Mouse (Mus musculus): ENCODE data around the gene Gm20538. TPM values are rescaled to one million over a fixed set of nuclear protein-coding genes. Genes with fewer than 3 reads are reported as not detected.
A peak's percentile ranks its signal among the peaks of the same experiment; 100 is the strongest.

The Gm20538 gene
- total RNA-seq, 2 experiments from 2014 or later, result not detected

- intact Hi-C loops (cut with DNase I), result loop anchor here (5.0 kb wide), 1 partner anchor 170 kb away; no protein-coding TSS in a partner anchor
- no peak for DNase-seq (ENCODE audit: low spot score in 2 of 2)
These were observed 9.9 kb downstream of the Gm20538 start for GRCm38 (mm10) chr19:44542694-44543178.

DNA sequence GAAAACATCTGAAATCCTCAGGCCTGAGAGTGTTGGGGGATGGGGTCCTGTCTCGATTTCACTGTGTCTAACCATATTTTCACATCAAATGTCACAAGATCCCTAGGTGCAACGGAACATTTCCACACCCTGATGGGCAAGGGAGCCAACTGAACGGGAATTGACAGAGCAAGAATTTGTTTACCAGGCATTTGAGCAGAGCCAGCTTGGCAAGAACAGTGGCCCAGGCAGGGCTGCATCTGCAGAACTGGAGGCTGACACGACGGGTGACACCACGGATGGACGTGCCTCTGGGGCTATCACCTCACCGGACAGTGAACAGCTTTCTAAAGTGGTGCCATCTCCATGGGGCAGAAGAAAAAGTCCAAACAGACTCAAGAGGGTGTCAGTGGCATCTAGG is 15.2 kb downstream of the Gm20538 start:
- no peak for DNase-seq (ENCODE audit: low spot score in 2 of 2)
- intact Hi-C loops (cut with DNase I), result loop anchor here (5.0 kb wide), 2 partner anchors 100 to 390 kb away; partner anchors contain the start of gene Bloc1s2

DNA sequence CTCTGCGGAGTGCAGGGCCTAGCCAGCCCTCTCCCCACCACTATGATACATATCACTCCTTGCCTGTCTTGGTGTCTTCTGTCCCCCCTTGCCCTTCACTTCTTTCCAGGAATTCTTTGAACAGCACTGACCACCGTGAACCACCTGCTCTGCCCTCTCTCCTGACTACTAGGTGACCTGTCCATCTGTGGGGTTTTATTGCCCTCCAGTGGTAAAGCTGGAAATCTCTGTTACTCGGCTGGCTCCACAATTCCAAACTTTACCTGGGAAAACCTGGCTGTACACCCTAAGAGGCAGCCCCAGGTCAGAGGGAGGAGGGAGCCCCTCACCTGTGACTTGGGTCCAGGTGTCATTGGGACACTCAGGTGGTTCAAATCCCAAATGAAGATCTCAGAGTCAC is 17.3 kb downstream of the Gm20538 start:
- DNase-seq (ENCODE audit: low spot score in 2 of 2), result no peak
- intact Hi-C loops (cut with DNase I), result loop anchor here (5.0 kb wide), 2 partner anchors 98 to 388 kb away; partner anchors contain the start of gene Bloc1s2

DNA sequence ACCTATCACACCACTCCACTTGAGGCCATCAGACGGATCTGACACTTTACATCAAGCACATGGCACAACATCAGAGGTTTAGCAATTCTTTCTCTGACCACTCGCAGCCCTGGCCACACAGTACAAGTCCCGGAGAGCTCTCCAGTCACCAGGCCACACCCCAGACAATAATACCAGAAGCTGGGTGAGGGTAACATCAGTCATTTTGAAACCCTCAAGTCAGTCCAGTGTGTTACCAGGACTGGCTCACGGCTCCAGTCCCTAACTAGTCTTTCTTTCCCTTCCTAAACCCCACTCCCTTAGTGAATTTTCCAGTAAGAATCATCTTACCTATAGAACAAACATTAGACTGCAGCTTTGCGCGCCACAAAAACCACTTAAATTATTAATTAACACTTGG is 22.6 kb downstream of the Gm20538 start:
- intact Hi-C loops (cut with DNase I), result loop anchor here (5.0 kb wide), 1 partner anchor 58 kb away; no protein-coding TSS in a partner anchor
- DNase-seq (ENCODE audit: low spot score in 2 of 2), result no peak

DNA sequence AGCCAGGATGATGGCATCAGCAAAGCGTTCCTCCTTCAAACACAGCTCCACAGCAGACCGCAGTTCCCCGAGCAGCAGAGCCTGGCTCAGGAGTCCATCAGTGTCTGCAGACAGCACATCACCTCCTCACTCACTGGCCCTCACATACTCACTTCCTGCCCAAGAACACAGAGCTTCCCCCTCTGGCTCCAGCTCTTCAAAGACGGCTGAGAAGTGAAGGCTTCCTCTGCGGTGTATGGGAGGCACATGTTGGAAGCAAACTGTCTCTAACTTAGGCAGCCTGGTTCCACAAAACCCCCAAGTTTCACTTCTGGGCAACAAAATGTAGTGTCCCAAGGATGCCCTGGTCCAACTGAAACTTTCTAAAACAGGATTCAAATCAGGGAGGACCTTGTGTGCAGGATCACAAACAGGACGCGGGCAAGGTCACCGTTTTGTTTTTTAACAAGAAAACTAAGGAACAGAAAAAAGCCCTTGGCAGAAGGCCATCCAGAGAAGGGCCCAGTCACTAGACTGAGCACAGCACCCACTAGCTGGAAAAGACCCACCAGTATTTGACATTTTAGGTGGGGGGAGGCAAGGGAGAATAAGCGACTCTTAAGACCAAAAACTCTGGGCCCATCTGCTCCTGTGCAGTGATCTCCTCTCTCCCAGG is 27.0 kb downstream of the Gm20538 start:
- intact Hi-C loops (cut with DNase I), result no loop called here
- DNase-seq (ENCODE audit: low spot score in 2 of 2), result no peak

- no peak for DNase-seq (ENCODE audit: low spot score in 2 of 2)
These were observed 33.5 kb downstream of the Gm20538 start for GRCm38 (mm10) chr19:44519152-44519551.

DNA sequence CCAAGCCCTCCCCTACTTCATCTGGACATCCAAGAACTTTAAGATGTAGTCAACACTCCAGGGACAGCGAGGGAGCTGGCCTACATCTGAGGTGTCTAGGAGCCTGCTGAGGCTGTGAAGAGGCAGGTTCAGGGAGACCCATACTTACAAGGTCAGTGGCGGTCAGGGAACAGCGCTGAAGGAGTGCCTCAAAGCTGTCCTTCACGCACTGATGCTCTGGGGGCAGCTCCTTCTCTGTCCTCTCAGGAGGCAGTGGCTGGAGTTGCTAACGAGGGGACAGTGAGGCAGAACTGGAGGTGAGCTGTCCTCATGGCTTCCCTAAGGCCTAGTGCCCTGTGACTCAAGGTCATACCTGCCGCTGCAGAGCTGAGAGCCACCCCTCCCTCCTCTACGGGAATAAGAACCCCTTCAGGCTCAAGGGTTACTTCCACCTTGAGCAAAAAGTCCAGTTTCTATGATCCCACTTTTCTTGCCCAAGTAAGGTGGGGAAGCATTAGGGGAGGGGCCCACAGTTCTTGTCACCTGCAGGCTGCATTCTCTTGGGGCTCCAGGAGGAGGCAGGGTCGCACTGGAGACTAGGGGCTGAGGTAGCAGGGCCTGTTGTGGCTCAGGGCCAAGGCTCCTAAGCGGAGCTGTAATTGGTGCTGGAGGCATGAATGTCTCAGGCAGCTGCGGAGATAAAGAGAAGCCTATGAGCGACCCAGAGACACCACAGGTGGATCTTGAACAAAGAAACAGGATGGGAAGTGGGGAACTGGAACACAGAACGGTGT is 34.4 kb downstream of the Gm20538 start:
- intact Hi-C loops (cut with DNase I), result loop anchor here (10.0 kb wide), 1 partner anchor 903 kb away; the partner anchor contains the start of gene Nkx2-3
- no peak for DNase-seq (ENCODE audit: low spot score in 2 of 2)

More at GRCm38 (mm10) chr19:44519152-44519551, 33.5 kb downstream of the Gm20538 start:
- intact Hi-C loops (cut with DNase I), result loop anchor here (10.0 kb wide), 1 partner anchor 904 kb away; the partner anchor contains the start of gene Nkx2-3

- DNase-seq (ENCODE audit: low spot score in 2 of 2), result no peak
- intact Hi-C loops (cut with DNase I), result loop anchor here (10.0 kb wide), 1 partner anchor 901 kb away; the partner anchor contains the start of gene Nkx2-3
These were observed 36.9 kb downstream of the Gm20538 start for GRCm38 (mm10) chr19:44515769-44516168.

DNA sequence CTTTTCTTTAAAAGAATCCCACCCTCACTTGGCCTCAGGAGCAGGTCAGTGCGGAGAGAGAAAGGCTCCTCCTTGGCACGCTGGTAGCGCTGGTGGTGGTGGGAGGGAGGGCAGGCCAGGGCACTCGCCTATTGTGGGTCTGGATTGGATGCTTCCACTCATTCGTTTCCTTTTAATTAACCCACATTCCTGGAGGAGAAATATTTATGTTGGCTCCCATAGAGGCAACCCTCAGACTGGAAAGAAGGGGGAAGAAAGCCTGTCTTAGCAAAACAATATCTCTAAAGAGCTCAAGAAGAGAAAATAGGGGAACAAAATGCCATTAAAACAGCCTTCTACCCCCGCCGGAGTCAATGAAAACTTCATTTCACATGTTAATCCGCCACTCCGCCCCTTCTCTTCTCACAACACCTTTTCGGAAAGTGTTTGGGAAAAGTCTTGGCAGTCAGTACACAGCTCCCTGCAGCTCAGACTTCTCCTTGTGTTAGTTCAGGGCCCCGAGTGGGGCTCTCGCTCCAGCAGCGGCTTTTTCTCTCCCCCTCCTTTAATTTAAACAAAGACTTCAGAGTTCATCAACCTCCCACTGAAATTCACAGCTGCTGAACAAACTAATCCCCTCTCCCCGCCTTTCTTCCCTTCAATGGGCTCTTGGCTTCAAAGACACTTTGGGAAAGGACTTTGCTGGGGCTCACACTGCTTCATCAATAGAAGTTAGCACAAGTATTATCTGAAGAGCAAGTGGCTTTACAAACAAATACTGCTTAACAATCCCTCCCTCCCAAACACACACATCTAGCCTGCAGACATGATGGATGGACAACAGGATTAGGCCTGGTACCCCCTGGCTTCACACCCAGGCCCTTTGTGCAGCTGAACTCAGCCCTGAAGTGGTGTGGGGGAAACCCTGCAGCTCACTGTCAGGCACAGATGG is 37.8 kb downstream of the Gm20538 start:
- DNase-seq (ENCODE audit: low spot score in 2 of 2), result no peak
- intact Hi-C loops (cut with DNase I), result loop anchor here (5.0 to 10.0 kb wide), 2 partner anchors 718 to 900 kb away; partner anchors contain the start of gene Nkx2-3

DNA sequence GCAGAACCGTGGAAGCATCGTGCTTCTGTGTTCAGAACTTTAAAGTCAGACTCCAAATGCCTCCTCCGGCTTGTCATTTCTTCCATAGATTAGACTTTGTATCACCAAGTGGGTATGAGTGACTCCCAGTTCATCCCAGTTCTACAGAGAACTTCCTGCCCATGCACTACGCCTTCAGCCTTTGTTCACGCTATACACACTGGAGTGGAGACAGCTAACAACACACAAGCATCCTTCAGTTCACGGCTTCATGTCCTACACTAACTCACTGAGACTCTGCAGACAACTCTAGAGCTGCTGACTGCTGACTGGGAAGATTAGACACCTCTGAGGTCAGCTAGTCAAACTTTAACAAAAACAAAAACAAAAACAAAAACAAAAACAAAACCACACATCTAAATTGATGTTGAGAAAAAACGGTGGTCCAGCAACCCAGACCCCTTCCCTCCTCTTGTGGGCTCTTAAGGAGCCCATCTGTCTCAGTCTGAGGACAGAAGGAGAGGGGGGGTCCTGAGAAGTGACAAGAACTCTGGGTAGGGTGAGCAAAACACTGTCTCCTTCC is 38.6 kb downstream of the Gm20538 start:
- intact Hi-C loops (cut with DNase I), result loop anchor here (5.0 to 10.0 kb wide), 2 partner anchors 718 to 899 kb away; partner anchors contain the start of gene Nkx2-3

GRCm38 (mm10) chr19:44513054-44513833 is 39.4 kb downstream of the Gm20538 start:
- no peak for DNase-seq (ENCODE audit: low spot score in 2 of 2)
- intact Hi-C loops (cut with DNase I), result loop anchor here (5.0 to 10.0 kb wide), 2 partner anchors 719 to 898 kb away; partner anchors contain the start of gene Nkx2-3

More for the DNA sequence above, 38.6 kb downstream of the Gm20538 start:
- no peak for DNase-seq (ENCODE audit: low spot score in 2 of 2)

DNA sequence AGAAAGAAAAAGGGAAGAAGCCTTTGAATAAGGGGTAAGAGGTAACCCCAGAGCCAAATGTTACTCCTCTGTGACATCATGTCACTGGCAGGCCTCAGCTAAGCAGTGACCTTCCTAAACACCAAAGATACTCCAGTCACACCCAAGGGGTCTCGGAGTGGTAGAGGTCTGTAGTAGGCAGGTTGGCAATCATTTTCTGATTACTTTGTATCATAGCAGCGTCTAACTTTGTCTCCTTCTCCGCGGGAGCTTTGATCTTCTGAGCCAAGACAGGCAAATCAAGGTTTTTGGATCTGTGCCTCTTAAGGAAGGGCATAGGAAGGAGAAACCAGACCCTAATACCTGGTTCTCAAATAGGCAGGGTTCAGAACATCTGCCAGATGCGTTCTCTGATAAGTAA is 40.0 kb downstream of the Gm20538 start:
- intact Hi-C loops (cut with DNase I), result loop anchor here (5.0 to 10.0 kb wide), 2 partner anchors 720 to 898 kb away; partner anchors contain the start of gene Nkx2-3
- no peak for DNase-seq (ENCODE audit: low spot score in 2 of 2)

GRCm38 (mm10) chr19:44511451-44512231 is 41.0 kb downstream of the Gm20538 start:
- DNase-seq (ENCODE audit: low spot score in 2 of 2), result peak; percentile 4 to 9
- intact Hi-C loops (cut with DNase I), result loop anchor here (5.0 to 10.0 kb wide), 2 partner anchors 721 to 897 kb away; partner anchors contain the start of gene Nkx2-3

GRCm38 (mm10) chr19:44510534-44511175 is 42.0 kb downstream of the Gm20538 start:
- no peak for DNase-seq (ENCODE audit: low spot score in 2 of 2)
- intact Hi-C loops (cut with DNase I), result loop anchor here (5.0 to 10.0 kb wide), 2 partner anchors 722 to 896 kb away; partner anchors contain the start of gene Nkx2-3

DNA sequence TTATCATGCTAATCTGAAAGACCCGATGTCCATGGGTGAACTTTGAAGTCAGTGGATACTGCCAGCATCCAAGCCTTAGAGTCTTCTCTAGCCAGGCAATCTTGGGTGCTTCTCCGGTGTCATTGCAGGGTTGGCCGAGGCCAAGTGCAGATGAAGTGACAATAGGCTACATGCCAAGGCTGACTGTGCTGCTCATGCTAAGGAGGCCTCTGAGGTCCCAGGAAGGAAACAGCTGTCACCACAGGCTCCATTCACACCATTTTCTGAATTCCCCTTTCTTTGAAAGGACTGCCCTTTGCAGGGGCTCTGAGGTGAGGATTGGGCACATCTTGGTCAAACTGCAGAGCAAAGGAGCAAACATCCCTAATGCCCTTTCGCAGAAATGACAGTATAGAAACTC is 49.9 kb downstream of the Gm20538 start:
- intact Hi-C loops (cut with DNase I), result no loop called here
- DNase-seq (ENCODE audit: low spot score in 2 of 2), result no peak

- intact Hi-C loops (cut with DNase I), result no loop called here
- DNase-seq (ENCODE audit: low spot score in 2 of 2), result no peak
These were observed 50.7 kb downstream of the Gm20538 start for GRCm38 (mm10) chr19:44501925-44502324.
